Mouse (Mus musculus) forebrain, postnatal 0 days (tissue): ENCODE results near the gene Aym1. TPM values are rescaled to one million over a fixed set of nuclear protein-coding genes. Genes with fewer than 3 reads are reported as not detected.
A peak's percentile ranks its signal among the peaks of the same experiment; 100 is the strongest.
"Not testable (repeated sequence)": the region's sequence is repeated elsewhere in the genome, so short reads cannot be mapped to it uniquely, and the experiment has no call there.

Source experiments
- ATAC-seq: fragments of 200-750 bp; cut with Nextera tagmentation; 2 replicates; pipeline ENCODE4 v1.8.0; 2017; ENCODE audit warnings: mild to moderate bottlenecking, moderate library complexity
- DNase-seq: peaks from one replicate; pipeline ENCODE4 v3.0.0-alpha.2; 2015
- H3K27ac ChIP-seq: fragments of 300-500 bp; sonication (generic); 2 replicates; pipeline ENCODE4 v1.5.1; 2014; ENCODE audit warnings: low read depth, mild to moderate bottlenecking, antibody characterized with exemption, low read length, moderate library complexity, mixed read lengths
- H3K27me3 ChIP-seq: fragments of 300-500 bp; sonication (generic); 2 replicates; pipeline ENCODE4 v1.6.1; 2014; ENCODE audit warnings: mild to moderate bottlenecking, low read length, mixed read lengths; ENCODE audit not compliant: insufficient read depth
- H3K36me3 ChIP-seq: fragments of 300-500 bp; sonication (generic); 2 replicates; pipeline ENCODE4 v1.6.1; 2014; ENCODE audit warnings: mild to moderate bottlenecking, moderate library complexity; ENCODE audit not compliant: insufficient read depth
- H3K4me1 ChIP-seq: fragments of 300-500 bp; sonication (generic); 2 replicates; pipeline ENCODE4 v1.6.1; 2014; ENCODE audit warnings: antibody characterized with exemption; ENCODE audit not compliant: insufficient read depth
- H3K4me2 ChIP-seq: fragments of 300-500 bp; sonication (generic); 2 replicates; pipeline ENCODE4 v1.6.1; 2014; ENCODE audit warnings: low read depth, mild to moderate bottlenecking, moderate library complexity
- H3K4me3 ChIP-seq: fragments of 300-500 bp; sonication (generic); 2 replicates; pipeline ENCODE4 v1.5.1; 2014; ENCODE audit warnings: low read depth, low read length, mixed read lengths
- H3K9ac ChIP-seq: fragments of 300-500 bp; sonication (generic); 2 replicates; pipeline ENCODE4 v1.6.1; 2014; ENCODE audit warnings: mild to moderate bottlenecking
- H3K9me3 ChIP-seq: fragments of 300-500 bp; sonication (generic); 2 replicates; pipeline ENCODE4 v1.6.1; 2016; ENCODE audit warnings: low read length
- CTCF ChIP-seq: sonication (generic); IDR thresholded peaks from 2 replicates; pipeline ENCODE4 v1.5.1; 2016; ENCODE audit warnings: antibody characterized with exemption, control low read depth, low read depth
- WGBS: fragments of 180-500 bp; shearing (Covaris S2); extraction: QIAGEN DNeasy Blood & Tissue Kit; methylation state at CpG from one replicate; pipeline ENCODE4 v1.1.7; 2014; 5-methylcytosine and 5-hydroxymethylcytosine counted together
- polyA plus RNA-seq: library from polyadenylated mRNA; unstranded; fragments of >200 nt; fragmentation: Nextera tagmentation; extraction: Ambion mirVana; gene quantifications from 2 replicates; pipeline ENCODE4 v1.2.1, GENCODE M21; 2015
- total RNA-seq: library from RNA; depleted of rRNA; stranded (reverse); fragments of >200 nt; gene quantifications from 2 replicates; pipeline ENCODE4 v1.2.3, GENCODE M21; 2014

Gene Aym1
- total and polyA plus RNA-seq, 2 experiments from 2014 or later: not detected

GRCm38 (mm10) chr5:113363177-113363576 is 6.1 kb downstream of the Aym1 start:
- H3K4me2 ChIP-seq: no peak overlapping the region
- no peaks in the 10 kb centered on the region for H3K9me3 ChIP-seq
- no peak overlapping the region for H3K27ac ChIP-seq
- no peaks in the 10 kb centered on the region for H3K36me3 ChIP-seq
- no peak for ATAC-seq
- H3K4me3 ChIP-seq: no peak overlapping the region
- no peak for DNase-seq
- no peaks in the 10 kb centered on the region for H3K4me1 ChIP-seq
- no peaks in the 10 kb centered on the region; the same call in 1 of the 2 replicates for H3K27me3 ChIP-seq
- no peak for TF ChIP-seq CTCF
- WGBS: 90% methylated on average over 8 of the region's 8 CpGs
- no peak overlapping the region for H3K9ac ChIP-seq

GRCm38 (mm10) chr5:113365921-113366320 is 8.8 kb downstream of the Aym1 start:
- Histone ChIP-seq H3K4me2 (0 out of 2 replicates have a peak overlapping the region, but pooled peaks have one; percentile 0), H3K27ac (no peak overlapping the region), H3K27me3 (no peaks in the 10 kb centered on the region; the same call in 1 of the 2 replicates), H3K9me3 (no peaks in the 10 kb centered on the region), H3K36me3 (no peaks in the 10 kb centered on the region), H3K4me3 (no peak overlapping the region), H3K4me1 (no peaks in the 10 kb centered on the region), H3K9ac (no peak overlapping the region)
- peak; percentile 99 for TF ChIP-seq CTCF
- DNase-seq (peak; percentile 94), ATAC-seq (peak; percentile 86)
- WGBS: 4% methylated on average over 20 of the region's 20 CpGs

GRCm38 (mm10) chr5:113367726-113368125 is 10.6 kb downstream of the Aym1 start:
- H3K4me2 ChIP-seq, H3K27ac ChIP-seq, H3K9me3 ChIP-seq, H3K27me3 ChIP-seq, H3K36me3 ChIP-seq, H3K9ac ChIP-seq, ATAC-seq, H3K4me3 ChIP-seq, DNase-seq, H3K4me1 ChIP-seq: not testable (repeated sequence)

- Histone ChIP-seq H3K4me2 (no peak overlapping the region), H3K9ac (no peak overlapping the region), H3K9me3 (no peaks in the 10 kb centered on the region), H3K27ac (no peak overlapping the region), H3K4me1 (0 out of 2 replicates have a peak, but pooled peaks cover 4% of the 10 kb centered on the region), H3K36me3 (no peaks in the 10 kb centered on the region), H3K4me3 (no peak overlapping the region), H3K27me3 (no peaks in the 10 kb centered on the region; the same call in 1 of the 2 replicates)
- DNase-seq (no peak), ATAC-seq (no peak)
- 74% methylated on average over 17 of the region's 17 CpGs for WGBS
- TF ChIP-seq CTCF: no peak
Observed at GRCm38 (mm10) chr5:113369262-113369868, 12.3 kb downstream of the Aym1 start.

GRCm38 (mm10) chr5:113372449-113372848 is 15.4 kb downstream of the Aym1 start:
- 0 out of 2 replicates have a peak, but pooled peaks cover 4% of the 10 kb centered on the region for H3K4me1 ChIP-seq
- H3K27ac ChIP-seq: peak overlapping the region; percentile 16; the same call in 1 of the 2 replicates
- ATAC-seq (no peak; the same call in 1 of the 2 replicates), DNase-seq (no peak)
- no peaks in the 10 kb centered on the region for H3K27me3 ChIP-seq
- H3K36me3 ChIP-seq: no peaks in the 10 kb centered on the region
- TF ChIP-seq CTCF: no peak
- no peaks in the 10 kb centered on the region for H3K9me3 ChIP-seq
- 54% methylated on average over 4 of the region's 4 CpGs for WGBS
- H3K4me3 ChIP-seq: no peak overlapping the region
- peak overlapping the region; percentile 47 for H3K4me2 ChIP-seq
- no peak overlapping the region; the same call in 1 of the 2 replicates for H3K9ac ChIP-seq

- H3K36me3 ChIP-seq: no peaks in the 10 kb centered on the region
- no peaks in the 10 kb centered on the region for H3K9me3 ChIP-seq
- peak overlapping the region; percentile 47 for H3K4me2 ChIP-seq
- ATAC-seq (peak; percentile 80), DNase-seq (peak; percentile 90)
- TF ChIP-seq CTCF: peak; percentile 91
- H3K9ac ChIP-seq: peak overlapping the region; percentile 49
- H3K4me1 ChIP-seq: 0 out of 2 replicates have a peak, but pooled peaks cover 4% of the 10 kb centered on the region
- H3K27ac ChIP-seq: peak overlapping the region; percentile 16; the same call in 1 of the 2 replicates
- 3% methylated on average over 33 of the region's 33 CpGs for WGBS
- H3K27me3 ChIP-seq: no peaks in the 10 kb centered on the region
- H3K4me3 ChIP-seq: peak overlapping the region; percentile 34
Observed at GRCm38 (mm10) chr5:113372995-113373950, 16.2 kb downstream of the Aym1 start.

GRCm38 (mm10) chr5:113374290-113374689 is 17.2 kb downstream of the Aym1 start:
- H3K9me3 ChIP-seq: no peaks in the 10 kb centered on the region
- no peak overlapping the region for H3K27ac ChIP-seq
- WGBS: 87% methylated on average over 10 of the region's 10 CpGs
- no peak for DNase-seq
- H3K4me2 ChIP-seq: no peak overlapping the region
- H3K36me3 ChIP-seq: no peaks in the 10 kb centered on the region
- H3K4me3 ChIP-seq: no peak overlapping the region
- no peak overlapping the region for H3K9ac ChIP-seq
- no peak for ATAC-seq
- H3K27me3 ChIP-seq: no peaks in the 10 kb centered on the region
- H3K4me1 ChIP-seq: 0 out of 2 replicates have a peak, but pooled peaks cover 4% of the 10 kb centered on the region
- TF ChIP-seq CTCF: no peak
